Mouse (Mus musculus) heart, embryonic 12.5 days (tissue): ENCODE results near the gene Gm14548. TPM values are rescaled to one million over a fixed set of nuclear protein-coding genes. Genes with fewer than 3 reads are reported as not detected.

Experiments
- polyA plus RNA-seq: library from polyadenylated mRNA; unstranded; fragments of >200 nt; fragmentation: Nextera tagmentation; extraction: Ambion mirVana; gene quantifications from 2 replicates; pipeline ENCODE4 v1.2.1, GENCODE M21; 2016

Gm14548 gene
- polyA plus RNA-seq, 1 experiment from 2014 or later: not detected

Other genes starting within 250 kb of the Gm14548 start
- 20.5 and 21.4 TPM in 2 replicates for gene Leng1, start 232.3 kb downstream of the Gm14548 start, polyA plus RNA-seq
- 4.4 and 4.6 TPM in 2 replicates for gene Tmc4, start 220.6 kb downstream of the Gm14548 start, polyA plus RNA-seq
- 206 and 218 TPM in 2 replicates for gene Tsen34, start 205.3 kb downstream of the Gm14548 start, polyA plus RNA-seq
- gene Mboat7, start 204.6 kb downstream of the Gm14548 start, polyA plus RNA-seq: 40.7 TPM in 2 replicates
- gene Rps9, start 194.1 kb downstream of the Gm14548 start, polyA plus RNA-seq: 866 and 893 TPM in 2 replicates
- 0.04 and 0.12 TPM in 2 replicates for gene Pirb, start 177.7 kb downstream of the Gm14548 start, polyA plus RNA-seq
- not detected in 2 replicates for gene Gm15448, start 72.4 kb downstream of the Gm14548 start, polyA plus RNA-seq
- not detected in 2 replicates for gene Pira2, start 53.1 kb downstream of the Gm14548 start, polyA plus RNA-seq
- gene Lilra6, start 17.4 kb upstream of the Gm14548 start, polyA plus RNA-seq: not detected in 2 replicates
- gene Lair1, start 165.1 kb upstream of the Gm14548 start, polyA plus RNA-seq: 0.61 and 0.85 TPM in 2 replicates
- gene Ttyh1, start 221.3 kb upstream of the Gm14548 start, polyA plus RNA-seq: 0.65 and 0.97 TPM in 2 replicates
- gene Leng8, start 238.9 kb upstream of the Gm14548 start, polyA plus RNA-seq: 77.6 and 79.2 TPM in 2 replicates